In the genomic region with DNA sequence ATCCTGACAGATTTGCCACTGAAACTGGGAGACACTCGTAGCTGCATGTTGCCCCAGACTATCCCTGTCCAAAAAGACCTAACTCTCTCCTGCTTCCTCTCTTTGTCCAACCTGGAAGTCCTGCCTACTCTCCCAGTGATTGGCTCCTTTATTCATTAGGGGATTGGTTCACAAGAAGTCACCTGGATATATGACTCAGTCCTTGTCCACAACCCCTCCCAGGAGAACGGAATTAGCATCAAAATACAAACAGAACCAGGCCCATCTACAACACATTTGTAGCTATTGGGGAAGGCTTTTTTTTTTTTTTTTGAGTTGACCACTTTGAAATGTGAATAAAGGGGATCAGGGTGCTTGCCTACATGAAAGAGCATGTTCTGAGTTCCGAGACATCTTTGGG, we compare ENCODE assay signal across 17 mouse cellular contexts.
"Had no signal": no experiment of that assay in that cellular context is flagged by ENCODE, and none has a peak within 500 bp of the region (broad histone marks: within the 10 kb centered on the region; RNA-seq: fewer than 3 reads in every experiment).

No protein-coding gene starts in this region.

- H3K27ac ChIP-seq: midbrain, embryonic 10.5 days; midbrain, embryonic 12.5 days; neural tube, embryonic 13.5 days; neural tube, embryonic 15.5 days had no signal

- H3K9ac ChIP-seq: lung, embryonic 14.5 days; midbrain, embryonic 12.5 days; neural tube, embryonic 13.5 days; neural tube, embryonic 15.5 days had no signal

- H3K9me3 ChIP-seq: midbrain, embryonic 10.5 days; midbrain, embryonic 12.5 days; neural tube, embryonic 13.5 days; neural tube, embryonic 15.5 days had no signal

- H3K4me3 ChIP-seq: midbrain, embryonic 10.5 days; midbrain, embryonic 12.5 days; myocyte; neural tube, embryonic 13.5 days; neural tube, embryonic 15.5 days had no signal

- H3K27me3 ChIP-seq: midbrain, embryonic 12.5 days; neural tube, embryonic 13.5 days; neural tube, embryonic 15.5 days had no signal

- ATAC-seq: midbrain, embryonic 16.5 days had no signal

- H3K4me2 ChIP-seq: lung, embryonic 14.5 days; midbrain, embryonic 12.5 days; neural tube, embryonic 13.5 days; neural tube, embryonic 15.5 days had no signal

- H3K4me1 ChIP-seq: midbrain, embryonic 12.5 days; neural tube, embryonic 13.5 days; neural tube, embryonic 15.5 days had no signal

- DNase-seq: lung, embryonic 14.5 days; lung, postnatal 10 days; lung, postnatal 4 days; midbrain, embryonic 14.5 days; right cerebral cortex, adult 18-20 months; right cerebral cortex, postnatal 25 days; right cerebral cortex, postnatal 4 days; spleen, adult 18-20 months; thymus, adult 18-20 months; thymus, postnatal 14 days; thymus, postnatal 36 days had no signal

- H3K36me3 ChIP-seq: midbrain, embryonic 10.5 days; midbrain, embryonic 12.5 days; neural tube, embryonic 13.5 days; neural tube, embryonic 15.5 days had no signal
